Mouse (Mus musculus) forebrain, embryonic 11.5 days (tissue): ENCODE data around the gene Ppm1n. TPM values are rescaled to one million over a fixed set of nuclear protein-coding genes. Genes with fewer than 3 reads are reported as not detected.
A peak's percentile ranks its signal among the peaks of the same experiment; 100 is the strongest.

Experiments used
- ATAC-seq: fragments of 200-750 bp; cut with Nextera tagmentation; replicated peaks from 2 replicates; pipeline ENCODE4 v1.8.0; 2017; ENCODE audit warnings: moderate TSS enrichment; ENCODE audit not compliant: low FRiP score
- DNase-seq: peaks from one replicate; pipeline ENCODE4 v3.0.0-alpha.2; 2017; ENCODE audit warnings: low spot score
- H3K27ac ChIP-seq: fragments of 300-500 bp; sonication (generic); 2 replicates; pipeline ENCODE4 v1.5.1; 2014; ENCODE audit warnings: low read depth, low read length
- H3K27me3 ChIP-seq: fragments of 300-500 bp; sonication (generic); 2 replicates; pipeline ENCODE4 v1.6.1; 2014; ENCODE audit warnings: mild to moderate bottlenecking, low read length, mixed read lengths; ENCODE audit not compliant: control insufficient read depth, insufficient read depth
- H3K36me3 ChIP-seq: fragments of 300-500 bp; sonication (generic); 2 replicates; pipeline ENCODE4 v1.6.1; 2014; ENCODE audit warnings: mild to moderate bottlenecking, low read length, moderate library complexity, mixed read lengths; ENCODE audit not compliant: control insufficient read depth, insufficient read depth
- H3K4me1 ChIP-seq: fragments of 300-500 bp; sonication (generic); replicated peaks from 2 replicates; pipeline ENCODE4 v1.6.1; 2014; ENCODE audit warnings: low read length, mixed read lengths; ENCODE audit not compliant: control insufficient read depth, insufficient read depth
- H3K4me2 ChIP-seq: fragments of 300-500 bp; sonication (generic); 2 replicates; pipeline ENCODE4 v1.6.1; 2014; ENCODE audit warnings: low read depth, mild to moderate bottlenecking, low read length, moderate library complexity, mixed read lengths; ENCODE audit not compliant: severe bottlenecking
- H3K4me3 ChIP-seq: fragments of 300-500 bp; sonication (generic); 2 replicates; pipeline ENCODE4 v1.5.1; 2014; ENCODE audit warnings: low read depth, low read length
- H3K9ac ChIP-seq: fragments of 300-500 bp; sonication (generic); 2 replicates; pipeline ENCODE4 v1.6.1; 2014; ENCODE audit warnings: low read length
- H3K9me3 ChIP-seq: fragments of 300-500 bp; sonication (generic); 2 replicates; pipeline ENCODE4 v1.6.1; 2016; ENCODE audit warnings: low read length, mixed read lengths; ENCODE audit not compliant: control insufficient read depth
- WGBS: fragments of 180-500 bp; shearing (Covaris S2); extraction: QIAGEN DNeasy Blood & Tissue Kit; methylation state at CpG from one replicate; pipeline ENCODE4 v1.1.7; 2014; 5-methylcytosine and 5-hydroxymethylcytosine counted together
- polyA plus RNA-seq: library from polyadenylated mRNA; unstranded; fragments of >200 nt; fragmentation: Nextera tagmentation; extraction: Ambion mirVana; gene quantifications from 2 replicates; pipeline ENCODE4 v1.2.1, GENCODE M21; 2014

The Ppm1n gene
- polyA plus RNA-seq, 1 experiment from 2014 or later = 0.44 TPM

- Histone ChIP-seq H3K4me2 (peak overlapping the region; percentile 87), H3K27ac (peak overlapping the region; percentile 64), H3K4me3 (peak overlapping the region; percentile 60), H3K27me3 (no peaks in the 10 kb centered on the region), H3K36me3 (no peaks in the 10 kb centered on the region), H3K4me1 (peaks cover 2% of the 10 kb centered on the region; the same call in 1 of the 2 replicates), H3K9me3 (no peaks in the 10 kb centered on the region), H3K9ac (peak overlapping the region; percentile 69)
- no peak for DNase-seq
- under 1% methylated on average over 14 of the region's 14 CpGs for WGBS
- ATAC-seq = no peak
These were observed 51.1 kb downstream of the Ppm1n start for GRCm38 (mm10) chr7:19228793-19229148.

- Histone ChIP-seq H3K27ac (peak within 1 kb of the TSS; percentile 98), H3K27me3 (no peaks in the 10 kb centered on the region), H3K4me2 (peak within 1 kb of the TSS; percentile 87), H3K4me1 (peaks cover 2% of the 10 kb centered on the region; the same call in 1 of the 2 replicates), H3K4me3 (peak within 1 kb of the TSS; percentile 60), H3K9ac (peak within 1 kb of the TSS; percentile 71), H3K9me3 (no peaks in the 10 kb centered on the region), H3K36me3 (no peaks in the 10 kb centered on the region)
- ATAC-seq (peak; percentile 95), DNase-seq (peak; percentile 99)
- WGBS = under 1% methylated on average over 90 of the region's 91 CpGs
These were observed 51.7 kb downstream of the Ppm1n start, which contains the start of gene Opa3 for GRCm38 (mm10) chr7:19227883-19228792. Opa3 (plus strand) TSS chr7:19228334.

- Histone ChIP-seq H3K27me3 (no peaks in the 10 kb centered on the region), H3K9ac (peak overlapping the region; percentile 60), H3K27ac (peak overlapping the region; percentile 55; the same call in 1 of the 2 replicates), H3K4me2 (peak overlapping the region; percentile 74), H3K4me3 (peak overlapping the region; percentile 60), H3K4me1 (peaks cover 2% of the 10 kb centered on the region; the same call in 1 of the 2 replicates), H3K36me3 (no peaks in the 10 kb centered on the region), H3K9me3 (no peaks in the 10 kb centered on the region)
- ATAC-seq (peak; percentile 36), DNase-seq (peak; percentile 71)
- WGBS = 20% methylated on average over 20 of the region's 20 CpGs
These were observed 52.8 kb downstream of the Ppm1n start for GRCm38 (mm10) chr7:19226817-19227797.

Other genes with a start within 250 kb of the Ppm1n start
- gene Rsph6a, start 225.4 kb downstream of the Ppm1n start, polyA plus RNA-seq = not detected in 2 replicates
- gene Dmwd, start 203.8 kb downstream of the Ppm1n start, polyA plus RNA-seq = 20.9 and 25.4 TPM in 2 replicates
- 12.4 and 13.8 TPM in 2 replicates for gene Dmpk, start 196.2 kb downstream of the Ppm1n start, polyA plus RNA-seq
- 9.9 and 10.8 TPM in 2 replicates for gene Six5, start 185.5 kb downstream of the Ppm1n start, polyA plus RNA-seq
- gene Gm4969, start 161.7 kb downstream of the Ppm1n start, polyA plus RNA-seq = 1.2 and 1.4 TPM in 2 replicates
- gene Fbxo46, start 160.2 kb downstream of the Ppm1n start, polyA plus RNA-seq = 13.6 and 13.9 TPM in 2 replicates
- 13.8 and 13.9 TPM in 2 replicates for gene Qpctl, start 130.8 kb downstream of the Ppm1n start, polyA plus RNA-seq
- gene Snrpd2, start 130.3 kb downstream of the Ppm1n start, polyA plus RNA-seq = 154 and 158 TPM in 2 replicates
- 0.56 and 0.75 TPM in 2 replicates for gene Gipr, start 113.9 kb downstream of the Ppm1n start, polyA plus RNA-seq
- 2.0 and 2.1 TPM in 2 replicates for gene Eml2, start 103.6 kb downstream of the Ppm1n start, polyA plus RNA-seq
- 1.6 and 2.5 TPM in 2 replicates for gene Gpr4, start 67.5 kb downstream of the Ppm1n start, polyA plus RNA-seq
- gene Opa3, start 51.7 kb downstream of the Ppm1n start, polyA plus RNA-seq = 54.1 and 59.8 TPM in 2 replicates
- 52.8 and 53.0 TPM in 2 replicates for gene Vasp, start 8.2 kb downstream of the Ppm1n start, polyA plus RNA-seq
- gene Rtn2, start 2.6 kb upstream of the Ppm1n start, polyA plus RNA-seq = 47.3 and 54.7 TPM in 2 replicates
- gene Fosb, start 30.0 kb upstream of the Ppm1n start, polyA plus RNA-seq = not detected in 2 replicates
- gene Ercc1, start 64.7 kb upstream of the Ppm1n start, polyA plus RNA-seq = 94.4 and 100 TPM in 2 replicates
- gene Cd3eap, start 79.4 kb upstream of the Ppm1n start, polyA plus RNA-seq = 23.2 and 24.0 TPM in 2 replicates
- gene Ppp1r13l, start 79.7 kb upstream of the Ppm1n start, polyA plus RNA-seq = 5.8 and 6.4 TPM in 2 replicates
- gene Ercc2, start 101.9 kb upstream of the Ppm1n start, polyA plus RNA-seq = 18.2 and 25.2 TPM in 2 replicates
- 2.0 and 2.8 TPM in 2 replicates for gene Klc3, start 124.0 kb upstream of the Ppm1n start, polyA plus RNA-seq
- not detected in 2 replicates for gene Ckm, start 124.7 kb upstream of the Ppm1n start, polyA plus RNA-seq
- 11.0 and 13.2 TPM in 2 replicates for gene Mark4, start 178.8 kb upstream of the Ppm1n start, polyA plus RNA-seq
- gene Exoc3l2, start 183.3 kb upstream of the Ppm1n start, polyA plus RNA-seq = 1.2 and 1.4 TPM in 2 replicates
- gene Bloc1s3, start 228.3 kb upstream of the Ppm1n start, polyA plus RNA-seq = 2.9 and 4.5 TPM in 2 replicates
- 43.7 and 54.1 TPM in 2 replicates for gene Trappc6a, start 228.3 kb upstream of the Ppm1n start, polyA plus RNA-seq
- gene Nkpd1, start 237.8 kb upstream of the Ppm1n start, polyA plus RNA-seq = 0.11 TPM in 1 of 2 replicates, not detected in the other